Mouse (Mus musculus) ES-Bruce4 (cell line): ENCODE measurements around the gene Tex2.

Experiments used
- EP300 ChIP-seq: IDR thresholded peaks from 2 replicates; pipeline ENCODE4 v1.6.1; 2011; ENCODE audit warnings: low read depth, low read length; ENCODE audit not compliant: insufficient read depth
- POLR2A ChIP-seq: IDR thresholded peaks from one replicate; pipeline ENCODE4 v1.8.1; 2011; ENCODE audit warnings: low read length; ENCODE audit not compliant: insufficient read depth

DNA sequence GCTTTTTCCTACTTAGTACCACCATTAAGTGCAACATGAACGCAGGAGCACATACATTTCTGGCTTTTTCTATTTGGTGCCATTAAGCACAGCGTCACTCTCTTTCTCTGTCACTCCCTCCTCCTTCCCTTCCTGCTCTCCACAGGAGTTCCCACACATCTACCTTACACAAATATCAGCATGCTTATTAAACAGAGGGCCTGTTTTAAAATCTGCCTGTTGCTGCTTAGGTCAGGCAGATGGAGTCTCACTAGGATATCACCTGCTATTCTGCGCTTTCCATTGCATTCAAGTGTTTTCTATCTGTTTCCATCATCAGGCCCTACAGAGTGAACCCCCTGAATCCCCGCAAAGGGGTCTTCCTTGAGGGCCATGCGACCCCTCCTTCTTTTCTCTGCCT, 13.1 kb downstream of the Tex2 start:
- no peak for TF ChIP-seq POLR2A
- no peak for TF ChIP-seq EP300
